Mouse (Mus musculus) MEL (cell line): ENCODE data around the gene Sclt1. TPM values are rescaled to one million over a fixed set of nuclear protein-coding genes. Genes with fewer than 3 reads are reported as not detected.
"Not testable (repeated sequence)": the region's sequence is repeated elsewhere in the genome, so short reads cannot be mapped to it uniquely, and the experiment has no call there.

ENCODE experiments used
- DNase-seq: peaks from one replicate; pipeline ENCODE4 v3.0.0; 2011; ENCODE audit warnings: low read depth, low spot score
- H3K27ac ChIP-seq: 2 replicates; pipeline ENCODE4 v1.5.1; 2012; ENCODE audit warnings: low read depth, mild to moderate bottlenecking, control low read depth, low read length, moderate library complexity; ENCODE audit not compliant: control insufficient read depth
- H3K27me3 ChIP-seq, 2 experiments: fragments of 150-350 bp in 1 of 2; sonication (generic) in 1 of 2; 2 replicates each; pipeline ENCODE4 v1.6.1; 2012; ENCODE audit warnings: low read length in 2 of 2, mild to moderate bottlenecking in 2 of 2, improper control_type of control experiment in 1 of 2, moderate library complexity in 1 of 2; ENCODE audit not compliant: insufficient read depth in 2 of 2, control insufficient read depth in 1 of 2
- H3K36me3 ChIP-seq, 2 experiments: 2 replicates each; pipeline ENCODE4 v1.6.1; 2012 to 2014; ENCODE audit warnings: low read length in 2 of 2, improper control_type of control experiment in 1 of 2, inconsistent platforms in 1 of 2, mild to moderate bottlenecking in 1 of 2; ENCODE audit not compliant: insufficient read depth in 2 of 2, control insufficient read depth in 1 of 2
- H3K4me1 ChIP-seq, 2 experiments: fragments of 150-350 bp in 1 of 2; sonication (generic) in 1 of 2; 2 replicates each; pipeline ENCODE4 v1.6.1; 2012; ENCODE audit warnings: low read length in 2 of 2, improper control_type of control experiment in 1 of 2, mild to moderate bottlenecking in 1 of 2; ENCODE audit not compliant: insufficient read depth in 2 of 2, control insufficient read depth in 1 of 2
- H3K4me3 ChIP-seq, 2 experiments: fragments of 150-350 bp in 1 of 2; sonication (generic) in 1 of 2; 2 replicates each; pipeline ENCODE4 v1.5.1; 2012; ENCODE audit warnings: low read depth in 2 of 2, low read length in 2 of 2, mild to moderate bottlenecking in 2 of 2, moderate library complexity in 2 of 2, control low read depth in 1 of 2, improper control_type of control experiment in 1 of 2; ENCODE audit not compliant: control insufficient read depth in 1 of 2, insufficient read depth in 1 of 2
- H3K79me2 ChIP-seq: 2 replicates; pipeline ENCODE4 v1.6.1; 2012; ENCODE audit warnings: mild to moderate bottlenecking, low read length, moderate library complexity; ENCODE audit not compliant: control insufficient read depth, poor library complexity, insufficient read depth
- H3K9ac ChIP-seq: 2 replicates; pipeline ENCODE4 v1.6.1; 2012; ENCODE audit warnings: low read depth, mild to moderate bottlenecking, control low read depth, low read length, moderate library complexity; ENCODE audit not compliant: control insufficient read depth, poor library complexity, severe bottlenecking
- H3K9me3 ChIP-seq: fragments of 150-350 bp; sonication (generic); replicated peaks from 2 replicates; pipeline ENCODE4 v1.6.1; 2012; ENCODE audit warnings: mild to moderate bottlenecking, low read length, improper control_type of control experiment, moderate library complexity; ENCODE audit not compliant: insufficient read depth
- BHLHE40 ChIP-seq: IDR thresholded peaks from 2 replicates; pipeline ENCODE4 v1.6.1; 2012; ENCODE audit warnings: low read depth, mild to moderate bottlenecking, inconsistent platforms, low read length, improper control_type of control experiment, borderline replicate concordance
- CHD1 ChIP-seq: IDR thresholded peaks from 2 replicates; pipeline ENCODE4 v1.6.1; 2012; ENCODE audit warnings: low read depth, mild to moderate bottlenecking, inconsistent platforms, low read length, improper control_type of control experiment
- CHD2 ChIP-seq: IDR thresholded peaks from 2 replicates; pipeline ENCODE4 v1.6.1; 2011; ENCODE audit warnings: low read length, improper control_type of control experiment
- ELF1 ChIP-seq: IDR thresholded peaks from 2 replicates; pipeline ENCODE4 v1.6.1; 2014; ENCODE audit warnings: low read depth, mild to moderate bottlenecking, inconsistent platforms, low read length, improper control_type of control experiment, moderate library complexity
- ETS1 ChIP-seq: IDR thresholded peaks from 2 replicates; pipeline ENCODE4 v1.6.1; 2012; ENCODE audit warnings: low read depth, mild to moderate bottlenecking, inconsistent platforms, low read length, improper control_type of control experiment, moderate library complexity
- HCFC1 ChIP-seq: IDR thresholded peaks from 2 replicates; pipeline ENCODE4 v1.6.1; 2012; ENCODE audit warnings: low read depth, mild to moderate bottlenecking, inconsistent platforms, low read length, improper control_type of control experiment, moderate library complexity
- JUND ChIP-seq: IDR thresholded peaks from 2 replicates; pipeline ENCODE4 v1.6.1; 2011; ENCODE audit warnings: low read depth, mild to moderate bottlenecking, improper control_type of control experiment, low read length
- MAX ChIP-seq: IDR thresholded peaks from 2 replicates; pipeline ENCODE4 v1.6.1; 2011; ENCODE audit warnings: low read length, improper control_type of control experiment
- MXI1 ChIP-seq: IDR thresholded peaks from 2 replicates; pipeline ENCODE4 v1.6.1; 2011; ENCODE audit warnings: mild to moderate bottlenecking, low read depth, low read length, improper control_type of control experiment
- MYB ChIP-seq: IDR thresholded peaks from 2 replicates; pipeline ENCODE4 v1.6.1; 2011; ENCODE audit warnings: mild to moderate bottlenecking, low read depth, low read length, improper control_type of control experiment
- POLR2A ChIP-seq, 2 experiments: IDR thresholded peaks; 2 replicates each; pipeline ENCODE4 v1.6.1; 2011 to 2012; ENCODE audit warnings: low read length in 2 of 2, mild to moderate bottlenecking in 2 of 2, control low read depth in 1 of 2, improper control_type of control experiment in 1 of 2, low read depth in 1 of 2, moderate library complexity in 1 of 2; ENCODE audit not compliant: control insufficient read depth in 1 of 2, insufficient read depth in 1 of 2, poor library complexity in 1 of 2
- RAD21 ChIP-seq: IDR thresholded peaks from 2 replicates; pipeline ENCODE4 v1.6.1; 2011; ENCODE audit warnings: mild to moderate bottlenecking, low read depth, low read length, improper control_type of control experiment
- RCOR1 ChIP-seq: IDR thresholded peaks from 2 replicates; pipeline ENCODE4 v1.6.1; 2012; ENCODE audit warnings: low read depth, mild to moderate bottlenecking, inconsistent platforms, low read length, improper control_type of control experiment
- UBTF ChIP-seq: IDR thresholded peaks from 2 replicates; pipeline ENCODE4 v1.6.1; 2012; ENCODE audit warnings: low read depth, mild to moderate bottlenecking, inconsistent platforms, low read length, improper control_type of control experiment, moderate library complexity, borderline replicate concordance; ENCODE audit not compliant: insufficient read depth
- USF1 ChIP-seq: IDR thresholded peaks from 2 replicates; pipeline ENCODE4 v1.6.1; 2014; ENCODE audit warnings: low read depth, mild to moderate bottlenecking, inconsistent platforms, low read length, improper control_type of control experiment, moderate library complexity
- USF2 ChIP-seq, 2 experiments: IDR thresholded peaks; 2 replicates each; pipeline ENCODE4 v1.6.1; 2011 to 2012; ENCODE audit warnings: improper control_type of control experiment in 2 of 2, low read length in 2 of 2, borderline replicate concordance in 1 of 2, inconsistent platforms in 1 of 2, low read depth in 1 of 2, mild to moderate bottlenecking in 1 of 2; ENCODE audit not compliant: insufficient read depth in 1 of 2
- ZC3H11A ChIP-seq: IDR thresholded peaks from 2 replicates; pipeline ENCODE4 v1.6.1; 2012; ENCODE audit warnings: low read depth, mild to moderate bottlenecking, inconsistent platforms, low read length, improper control_type of control experiment
- polyA plus RNA-seq, 2 experiments: library from polyadenylated mRNA; stranded (reverse) in 1 of 2; unstranded in 1 of 2; fragments of >175 nt in 1 of 2; fragments of >200 nt in 1 of 2; gene quantifications; 2 replicates each; pipeline versions ENCODE4 v1.2.1 to v1.2.4; 2012; ENCODE audit warnings: low replicate concordance in 2 of 2, low read depth in 1 of 2; ENCODE audit not compliant: insufficient read length in 2 of 2, insufficient read depth in 1 of 2, missing spikeins in 1 of 2
- total RNA-seq: library from RNA; depleted of rRNA; stranded (reverse); fragments of 300-350 nt; gene quantifications from 2 replicates; pipeline ENCODE4 v1.2.3, GENCODE M21; 2012

Gene Sclt1
- total and polyA plus RNA-seq, 3 experiments: 6.4 to 8.7 TPM; not detected in 1

DNA sequence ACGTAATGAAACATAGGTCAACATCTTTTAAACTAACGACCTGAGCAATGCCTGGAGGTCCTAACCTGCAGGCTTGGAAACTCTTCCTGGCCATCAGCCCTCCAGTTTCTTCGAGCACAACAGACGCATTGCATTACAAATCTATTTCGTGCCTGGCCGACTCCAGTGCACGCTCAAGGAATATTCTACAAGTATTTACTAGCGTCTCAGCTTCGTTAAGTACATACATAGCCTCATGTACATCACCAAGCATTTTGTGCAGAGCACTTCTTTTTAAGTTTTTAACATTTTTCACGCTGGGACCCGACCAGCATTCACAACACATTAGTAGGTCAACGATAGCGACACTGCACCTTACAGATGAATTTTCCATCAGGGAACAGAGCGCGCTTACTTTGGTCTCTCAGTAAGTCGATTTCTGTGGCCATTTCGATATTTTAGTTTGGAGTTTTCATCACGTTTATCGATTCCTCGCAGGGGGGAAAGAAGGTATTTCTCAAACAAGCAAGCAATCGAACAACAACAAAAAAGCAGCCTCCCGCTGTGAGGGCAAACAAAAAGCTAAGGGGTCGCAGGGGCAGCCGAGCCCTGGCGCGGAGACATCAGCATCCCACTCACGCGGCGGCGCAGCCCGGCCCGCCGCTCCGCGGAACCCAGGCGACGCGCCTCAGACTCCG is 575 bp downstream of the Sclt1 start:
- Histone ChIP-seq H3K4me3 (peak overlapping the region; percentile 83 to 90), H3K36me3 (peaks cover 0 to 16% of the 10 kb centered on the region in 2 experiments; a peak in 2 of 4 replicates), H3K9ac (peak overlapping the region; percentile 89), H3K4me1 (no peaks in the 10 kb centered on the region), H3K79me2 (peaks cover 3% of the 10 kb centered on the region), H3K27me3 (no peaks in the 10 kb centered on the region), H3K27ac (peak overlapping the region; percentile 32), H3K9me3 (no peaks in the 10 kb centered on the region)
- peak; percentile 65 for DNase-seq
- TF ChIP-seq CHD1 (0 out of 2 replicates have a peak, but pooled peaks have one; percentile 77), RCOR1 (no peak), USF2 (IDR thresholded peaks at IDR 0.05; ENCODE audit: borderline replicate concordance in 1 of 2, insufficient read depth in 1 of 2, low read depth in 1 of 2, low read length in 2 of 2) (no peak), CHD2 (no peak)

DNA sequence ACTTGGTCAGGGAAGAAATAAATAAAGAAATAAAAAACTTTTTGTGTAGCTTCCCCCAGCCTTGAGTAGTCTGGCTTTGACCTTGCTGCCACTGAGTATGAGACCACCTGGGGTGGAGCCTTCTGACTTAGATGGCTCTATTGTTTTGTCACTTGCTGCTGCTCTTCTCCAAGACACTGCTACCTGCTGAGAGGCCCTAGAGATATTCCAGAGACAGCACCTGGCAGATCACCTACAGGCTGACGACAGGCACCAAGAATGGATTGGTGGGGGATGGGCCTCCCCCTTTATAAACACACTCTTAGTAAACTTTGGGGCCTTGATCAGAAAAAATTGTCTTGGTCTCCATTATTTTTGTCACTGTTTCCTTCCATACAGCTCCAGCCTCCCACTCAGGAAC is 46.6 kb downstream of the Sclt1 start:
- H3K27me3 ChIP-seq: no peaks in the 10 kb centered on the region
- H3K4me3 ChIP-seq: no peak overlapping the region
- H3K36me3 ChIP-seq: no peaks in the 10 kb centered on the region
- H3K79me2 ChIP-seq: no peaks in the 10 kb centered on the region
- no peak overlapping the region for H3K27ac ChIP-seq
- H3K4me1 ChIP-seq: no peaks in the 10 kb centered on the region
- DNase-seq: no peak
- H3K9me3 ChIP-seq: no peaks in the 10 kb centered on the region
- TF ChIP-seq BHLHE40: no peak
- no peak for TF ChIP-seq USF2 (IDR thresholded peaks at IDR 0.05; ENCODE audit: borderline replicate concordance in 1 of 2, insufficient read depth in 1 of 2, low read depth in 1 of 2, low read length in 2 of 2)
- TF ChIP-seq RCOR1: no peak
- TF ChIP-seq HCFC1: no peak
- TF ChIP-seq ZC3H11A: no peak
- no peak for TF ChIP-seq CHD2
- H3K9ac ChIP-seq: no peak overlapping the region

DNA sequence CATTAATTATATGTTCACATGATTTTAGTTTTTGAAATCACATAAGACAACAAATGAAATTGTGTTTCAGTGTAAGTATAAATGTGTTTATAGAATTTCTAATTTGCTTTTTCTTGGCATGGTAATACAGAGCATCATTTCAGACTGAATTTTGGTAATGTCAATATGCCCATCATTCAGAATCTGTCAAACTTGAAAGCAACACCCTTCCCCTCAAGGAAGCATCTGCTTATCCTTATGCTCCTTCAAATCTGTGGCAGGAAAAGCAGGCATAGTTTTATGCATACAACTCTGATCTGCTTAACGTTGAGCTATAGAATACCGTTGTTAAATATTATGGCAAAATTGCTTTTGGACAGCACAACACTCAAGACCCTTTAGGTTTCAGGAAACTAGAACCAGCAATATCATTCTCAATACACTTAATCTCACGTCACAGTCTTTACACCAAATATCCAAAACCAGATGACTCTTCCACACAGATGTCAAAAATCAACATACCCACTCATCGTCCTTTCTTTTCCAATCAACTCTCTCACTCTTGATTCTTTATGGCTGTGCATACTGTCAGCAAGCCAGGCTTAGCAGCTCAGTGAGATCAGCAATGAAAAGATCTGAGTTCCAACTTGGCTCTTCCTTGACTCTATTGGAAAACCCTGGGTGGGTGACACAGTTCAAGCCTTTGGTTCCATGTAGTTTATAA is 49.7 kb downstream of the Sclt1 start:
- H3K27ac ChIP-seq: no peak overlapping the region
- H3K9me3 ChIP-seq: no peaks in the 10 kb centered on the region
- DNase-seq: no peak
- TF ChIP-seq UBTF (no peak), RAD21 (no peak), JUND (no peak), MAX (no peak), MXI1 (no peak), USF1 (no peak), POLR2A (IDR thresholded peaks at IDR 0.05; ENCODE audit: control insufficient read depth in 1 of 2, insufficient read depth in 1 of 2, low read depth in 1 of 2, low read length in 2 of 2, poor library complexity in 1 of 2) (no peak), ELF1 (no peak), ETS1 (no peak), MYB (no peak), ZC3H11A (no peak)
- no peaks in the 10 kb centered on the region for H3K27me3 ChIP-seq
- H3K4me1 ChIP-seq: no peaks in the 10 kb centered on the region
- H3K36me3 ChIP-seq: no peaks in the 10 kb centered on the region
- no peak overlapping the region for H3K4me3 ChIP-seq
- H3K79me2 ChIP-seq: no peaks in the 10 kb centered on the region
- H3K9ac ChIP-seq: no peak overlapping the region

DNA sequence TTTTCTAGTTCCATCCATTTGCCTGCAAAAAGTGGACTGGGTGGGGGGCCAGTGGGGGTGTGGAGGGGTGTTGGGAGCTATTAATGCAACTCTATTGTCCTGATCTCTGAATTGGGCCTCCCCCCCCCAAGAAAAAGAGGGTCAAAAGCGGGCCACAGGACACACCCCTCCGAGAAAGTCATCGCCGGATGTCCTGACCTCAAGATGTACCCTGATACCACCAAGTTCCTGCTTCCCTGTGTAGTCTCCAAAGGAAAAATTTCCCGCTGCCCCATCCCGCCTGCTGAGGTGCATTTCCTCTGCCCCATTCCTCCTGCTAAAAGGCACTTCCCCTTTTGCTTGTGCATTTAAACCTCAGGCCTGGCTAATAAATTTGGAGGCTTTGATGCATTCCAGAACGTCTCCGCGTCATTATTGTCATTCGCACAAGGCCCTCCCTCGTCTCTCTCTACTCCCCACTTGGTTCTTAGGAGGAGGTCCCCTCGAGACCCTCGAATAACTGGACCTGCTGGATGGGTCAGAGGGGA is 52.1 kb downstream of the Sclt1 start:
- H3K4me3 ChIP-seq, H3K4me1 ChIP-seq, H3K27ac ChIP-seq, DNase-seq, H3K9me3 ChIP-seq, H3K27me3 ChIP-seq, H3K36me3 ChIP-seq, H3K79me2 ChIP-seq, H3K9ac ChIP-seq: not testable (repeated sequence)
